Mouse (Mus musculus): Measurements from ENCODE around the gene Gm10487. TPM values are rescaled to one million over a fixed set of nuclear protein-coding genes. Genes with fewer than 3 reads are reported as not detected.
"Not testable (repeated sequence)": the region's sequence is repeated elsewhere in the genome, so short reads cannot be mapped to it uniquely, and the experiment has no call there.

The Gm10487 gene
- not detected in 2 replicates for polyA plus RNA-seq (2015; fragmentation: Nextera tagmentation; extraction: Ambion mirVana)

DNA sequence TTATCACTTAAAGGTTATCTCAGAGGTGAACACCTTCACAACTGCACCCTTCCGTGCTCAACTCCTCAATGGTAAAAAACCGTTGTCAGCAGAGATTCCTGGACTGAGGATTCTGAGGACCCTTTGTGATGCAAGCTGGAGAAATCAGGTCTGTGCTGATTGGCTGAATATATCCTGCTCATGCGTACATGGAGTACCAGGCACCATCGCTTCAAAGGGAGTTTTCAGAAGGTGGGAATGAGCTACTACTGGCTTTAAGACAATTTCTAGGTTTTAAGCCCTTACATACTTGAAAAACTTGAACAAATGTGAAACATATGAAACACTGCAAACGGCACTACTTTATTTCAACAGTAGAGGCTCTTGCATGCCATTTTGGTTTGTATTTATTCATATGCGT is at the start of gene Gm10487:
Gene Gm10487 (minus strand): TSS at position 101 of the 400 bp plus-strand sequence.
- not testable (repeated sequence) for H3K27me3 ChIP-seq; H3K4me3 ChIP-seq (replicated peaks); ATAC-seq (replicated peaks; ENCODE audit: low FRiP score); H3K9me3 ChIP-seq (replicated peaks); H3K36me3 ChIP-seq; H3K4me2 ChIP-seq; H3K4me1 ChIP-seq; H3K9ac ChIP-seq; H3K27ac ChIP-seq
- WGBS = no CpG with 5 or more reads among the region's 6 CpGs
